Mouse (Mus musculus): ENCODE measurements at regions not wholly inside any gene's neighbourhood (a gene's known extent, or its start where the extent isn't known, plus 50 kb on each side); places are given as distances from the start of the nearest gene placed in this dataset.

GRCm38 (mm10) chr15:31113216-31113615 lies 110.9 kb upstream of the Dap start:
- no peaks in the 10 kb centered on the region for H3K4me1 ChIP-seq (replicated peaks; ENCODE audit: control insufficient read depth, insufficient read depth)
- no peaks in the 10 kb centered on the region for H3K9me3 ChIP-seq (ENCODE audit: control insufficient read depth, low read length)
- H3K4me3 ChIP-seq (ENCODE audit: low read depth, low read length) = no peak overlapping the region
- H3K4me2 ChIP-seq (replicated peaks; ENCODE audit: low read depth) = no peak overlapping the region
- H3K36me3 ChIP-seq (ENCODE audit: control insufficient read depth, insufficient read depth, low read length) = no peaks in the 10 kb centered on the region
- H3K9ac ChIP-seq (ENCODE audit: low read length) = no peak overlapping the region
- WGBS = 45% methylated on average over 1 of the region's 1 CpGs
- TF ChIP-seq CTCF (IDR thresholded peaks at IDR 0.05; ENCODE audit: low read depth) (no peak), EP300 (optimal IDR thresholded peaks at IDR 0.05) (no peak)
- no peak for DNase-seq (ENCODE audit: low spot score)
- H3K27ac ChIP-seq (replicated peaks) = no peak overlapping the region
- H3K27me3 ChIP-seq (ENCODE audit: control insufficient read depth, insufficient read depth, low read length) = no peaks in the 10 kb centered on the region
- ATAC-seq (ENCODE audit: low FRiP score, low TSS enrichment) = no peak

GRCm38 (mm10) chr15:31117338-31117737 lies 106.8 kb upstream of the Dap start:
- no peaks in the 10 kb centered on the region for H3K27me3 ChIP-seq (ENCODE audit: control insufficient read depth, insufficient read depth, low read length)
- DNase-seq (ENCODE audit: low spot score) = no peak

DNA sequence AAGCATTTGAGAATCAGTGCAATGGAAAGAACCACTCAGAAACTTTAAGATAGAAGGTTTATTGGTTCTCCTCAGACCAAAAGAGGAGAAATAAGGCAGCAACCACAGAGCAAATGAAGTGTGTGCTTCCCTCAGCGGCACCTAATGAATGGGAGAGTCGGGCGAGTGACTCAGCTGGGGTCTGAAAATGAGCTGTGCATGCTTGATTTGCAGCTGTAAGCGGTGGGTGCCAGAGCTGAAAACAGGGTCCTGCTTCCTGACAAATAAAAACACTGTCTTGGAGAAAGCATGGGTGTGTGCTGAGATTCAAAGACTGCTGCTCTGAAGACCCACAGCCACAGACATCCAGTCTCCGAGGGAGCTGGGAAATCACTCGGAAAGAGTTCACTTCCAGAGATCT lies 104.0 kb upstream of the Dap start:
- H3K36me3 ChIP-seq (ENCODE audit: control insufficient read depth, insufficient read depth, low read length) = no peaks in the 10 kb centered on the region
- H3K9ac ChIP-seq (ENCODE audit: low read length) = no peak overlapping the region
- no peaks in the 10 kb centered on the region for H3K27me3 ChIP-seq (ENCODE audit: control insufficient read depth, insufficient read depth, low read length)
- no peak overlapping the region for H3K27ac ChIP-seq (replicated peaks)
- DNase-seq (ENCODE audit: low spot score) = no peak
- H3K9me3 ChIP-seq (ENCODE audit: control insufficient read depth, low read length) = no peaks in the 10 kb centered on the region
- no peak overlapping the region for H3K4me2 ChIP-seq (replicated peaks; ENCODE audit: low read depth)
- H3K4me1 ChIP-seq (replicated peaks; ENCODE audit: control insufficient read depth, insufficient read depth) = no peaks in the 10 kb centered on the region
- H3K4me3 ChIP-seq (ENCODE audit: low read depth, low read length) = no peak overlapping the region
- TF ChIP-seq EP300 (optimal IDR thresholded peaks at IDR 0.05) (no peak), CTCF (IDR thresholded peaks at IDR 0.05; ENCODE audit: low read depth) (no peak)
- ATAC-seq (ENCODE audit: low FRiP score, low TSS enrichment) = no peak
- WGBS = 71% methylated on average over 6 of the region's 6 CpGs

More at GRCm38 (mm10) chr15:31117338-31117737, 106.8 kb upstream of the Dap start:
- no peak for TF ChIP-seq CTCF (IDR thresholded peaks at IDR 0.05; ENCODE audit: low read depth)
- no peak for TF ChIP-seq EP300 (optimal IDR thresholded peaks at IDR 0.05)
- Histone ChIP-seq H3K4me2 (replicated peaks; ENCODE audit: low read depth) (no peak overlapping the region), H3K27ac (replicated peaks) (no peak overlapping the region), H3K4me1 (replicated peaks; ENCODE audit: control insufficient read depth, insufficient read depth) (no peaks in the 10 kb centered on the region), H3K36me3 (ENCODE audit: control insufficient read depth, insufficient read depth, low read length) (no peaks in the 10 kb centered on the region), H3K9me3 (ENCODE audit: control insufficient read depth, low read length) (no peaks in the 10 kb centered on the region), H3K4me3 (ENCODE audit: low read depth, low read length) (no peak overlapping the region), H3K9ac (ENCODE audit: low read length) (no peak overlapping the region)
- ATAC-seq (ENCODE audit: low FRiP score, low TSS enrichment) = no peak

- DNase-seq (ENCODE audit: low spot score) (no peak), ATAC-seq (ENCODE audit: low FRiP score, low TSS enrichment) (no peak)
- no peaks in the 10 kb centered on the region for H3K27me3 ChIP-seq (ENCODE audit: control insufficient read depth, insufficient read depth, low read length)
- H3K9ac ChIP-seq (ENCODE audit: low read length) = no peak overlapping the region
- TF ChIP-seq CTCF (IDR thresholded peaks at IDR 0.05; ENCODE audit: low read depth) (no peak), EP300 (optimal IDR thresholded peaks at IDR 0.05) (no peak)
- no peaks in the 10 kb centered on the region for H3K36me3 ChIP-seq (ENCODE audit: control insufficient read depth, insufficient read depth, low read length)
- H3K4me2 ChIP-seq (replicated peaks; ENCODE audit: low read depth) = no peak overlapping the region
- no peak overlapping the region for H3K4me3 ChIP-seq (ENCODE audit: low read depth, low read length)
- 83% methylated on average over 1 of the region's 1 CpGs for WGBS
- H3K4me1 ChIP-seq (replicated peaks; ENCODE audit: control insufficient read depth, insufficient read depth) = no peaks in the 10 kb centered on the region
- no peaks in the 10 kb centered on the region for H3K9me3 ChIP-seq (ENCODE audit: control insufficient read depth, low read length)
- H3K27ac ChIP-seq (replicated peaks) = no peak overlapping the region
Measured at GRCm38 (mm10) chr15:31125784-31126183, 98.3 kb upstream of the Dap start.

DNA sequence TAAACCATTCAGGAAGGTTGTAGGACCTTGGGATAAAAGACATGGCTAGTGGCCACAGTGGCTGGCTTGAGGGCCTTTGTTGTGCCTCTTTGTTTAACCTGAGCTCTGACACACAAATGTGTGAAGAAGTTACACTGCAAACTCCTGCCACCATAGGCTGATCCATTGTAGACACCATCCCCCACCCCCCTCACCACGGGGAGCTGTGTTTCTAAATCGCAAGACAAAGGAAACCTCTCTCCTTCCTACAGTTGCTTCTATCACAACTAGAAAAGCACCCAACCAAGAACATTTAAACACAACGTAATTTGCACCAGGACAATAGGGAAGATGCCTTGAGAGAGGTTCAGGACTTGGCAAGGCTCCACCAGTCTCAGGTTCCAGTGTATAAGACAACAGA lies 97.1 kb upstream of the Dap start:
- H3K36me3 ChIP-seq (ENCODE audit: control insufficient read depth, insufficient read depth, low read length) = no peaks in the 10 kb centered on the region
- no peak for DNase-seq (ENCODE audit: low spot score)
- 63% methylated on average over 3 of the region's 3 CpGs for WGBS
- no peak for ATAC-seq (ENCODE audit: low FRiP score, low TSS enrichment)
- TF ChIP-seq EP300 (optimal IDR thresholded peaks at IDR 0.05) (no peak), CTCF (IDR thresholded peaks at IDR 0.05; ENCODE audit: low read depth) (no peak)
- no peak overlapping the region for H3K9ac ChIP-seq (ENCODE audit: low read length)
- no peak overlapping the region for H3K4me3 ChIP-seq (ENCODE audit: low read depth, low read length)
- no peaks in the 10 kb centered on the region for H3K27me3 ChIP-seq (ENCODE audit: control insufficient read depth, insufficient read depth, low read length)
- no peak overlapping the region for H3K27ac ChIP-seq (replicated peaks)
- no peaks in the 10 kb centered on the region for H3K4me1 ChIP-seq (replicated peaks; ENCODE audit: control insufficient read depth, insufficient read depth)
- H3K9me3 ChIP-seq (ENCODE audit: control insufficient read depth, low read length) = no peaks in the 10 kb centered on the region
- no peak overlapping the region for H3K4me2 ChIP-seq (replicated peaks; ENCODE audit: low read depth)

- no peak for DNase-seq (ENCODE audit: low spot score)
- Histone ChIP-seq H3K4me1 (replicated peaks; ENCODE audit: control insufficient read depth, insufficient read depth) (no peaks in the 10 kb centered on the region), H3K27me3 (ENCODE audit: control insufficient read depth, insufficient read depth, low read length) (no peaks in the 10 kb centered on the region), H3K4me2 (replicated peaks; ENCODE audit: low read depth) (no peak overlapping the region), H3K36me3 (ENCODE audit: control insufficient read depth, insufficient read depth, low read length) (no peaks in the 10 kb centered on the region), H3K4me3 (ENCODE audit: low read depth, low read length) (no peak overlapping the region), H3K9ac (ENCODE audit: low read length) (no peak overlapping the region), H3K9me3 (ENCODE audit: control insufficient read depth, low read length) (no peaks in the 10 kb centered on the region), H3K27ac (replicated peaks) (no peak overlapping the region)
- 65% methylated on average over 7 of the region's 7 CpGs for WGBS
- no peak for ATAC-seq (ENCODE audit: low FRiP score, low TSS enrichment)
- TF ChIP-seq CTCF (IDR thresholded peaks at IDR 0.05; ENCODE audit: low read depth) (no peak), EP300 (optimal IDR thresholded peaks at IDR 0.05) (no peak)
Measured at GRCm38 (mm10) chr15:31134891-31135290, 89.2 kb upstream of the Dap start.
